Mouse (Mus musculus): ENCODE measurements around the gene Cym. TPM values are rescaled to one million over a fixed set of nuclear protein-coding genes. Genes with fewer than 3 reads are reported as not detected.
A peak's percentile ranks its signal among the peaks of the same experiment; 100 is the strongest.

Gene Cym
- total RNA-seq (2015; ENCODE audit: low replicate concordance): not detected in 2 replicates
- not detected in 2 replicates for total RNA-seq (2017; ENCODE audit: low replicate concordance)

GRCm38 (mm10) chr3:107221608-107222007, at the start of gene Cym:
Gene Cym (minus strand): TSS chr3:107221732.
- no peak for ATAC-seq (replicated peaks; ENCODE audit: low FRiP score, poor library complexity, severe bottlenecking)

DNA sequence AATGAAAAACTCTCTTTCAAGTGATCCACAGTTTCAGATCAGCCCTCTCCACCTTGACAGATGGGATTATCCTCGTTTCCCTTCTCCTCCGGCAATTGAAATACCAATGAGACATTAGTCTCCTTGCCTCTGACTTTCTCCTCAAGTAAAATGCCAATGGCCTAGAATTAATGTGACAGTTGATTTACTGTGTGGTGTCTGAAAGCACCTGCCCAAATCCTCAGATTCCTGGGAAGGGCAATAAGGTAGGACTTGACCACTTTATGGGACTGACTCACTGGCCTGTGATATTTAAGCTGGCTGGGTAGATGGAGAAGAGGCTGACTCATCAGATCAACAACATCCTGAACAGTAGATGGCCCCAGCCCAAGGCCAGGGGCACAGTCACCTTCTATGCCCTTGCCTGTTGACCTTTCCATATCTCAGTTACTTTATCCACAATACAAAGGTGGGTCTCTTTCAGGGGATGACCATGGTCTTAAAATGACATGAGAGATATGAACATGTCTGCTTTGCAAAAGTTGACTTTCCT, 45.3 kb upstream of the Cym start:
- ATAC-seq (replicated peaks; ENCODE audit: low FRiP score, poor library complexity, severe bottlenecking): no peak

DNA sequence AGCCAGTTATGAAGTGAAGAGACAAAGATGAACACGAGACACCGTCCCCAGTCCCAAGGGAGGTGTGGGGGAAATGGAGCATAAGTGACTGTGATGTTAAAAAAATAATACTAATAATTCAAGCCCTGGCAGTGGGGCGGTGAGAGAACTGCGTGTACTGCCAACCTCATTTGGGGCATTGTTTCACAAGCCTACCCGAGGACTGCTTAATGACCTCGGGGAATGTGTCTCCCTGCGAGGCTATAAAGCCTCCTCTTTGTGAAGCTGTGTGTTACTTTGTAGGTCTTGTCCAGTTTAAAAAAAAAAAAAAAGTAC, 40.3 kb upstream of the Cym start:
- no peak for ATAC-seq (replicated peaks; ENCODE audit: low FRiP score, poor library complexity, severe bottlenecking)

- ATAC-seq (replicated peaks; ENCODE audit: low FRiP score, poor library complexity, severe bottlenecking): no peak
Measured at GRCm38 (mm10) chr3:107260956-107261850, 39.7 kb upstream of the Cym start.

GRCm38 (mm10) chr3:107257924-107258323, 36.4 kb upstream of the Cym start:
- no peak for ATAC-seq (replicated peaks; ENCODE audit: low FRiP score, poor library complexity, severe bottlenecking)

DNA sequence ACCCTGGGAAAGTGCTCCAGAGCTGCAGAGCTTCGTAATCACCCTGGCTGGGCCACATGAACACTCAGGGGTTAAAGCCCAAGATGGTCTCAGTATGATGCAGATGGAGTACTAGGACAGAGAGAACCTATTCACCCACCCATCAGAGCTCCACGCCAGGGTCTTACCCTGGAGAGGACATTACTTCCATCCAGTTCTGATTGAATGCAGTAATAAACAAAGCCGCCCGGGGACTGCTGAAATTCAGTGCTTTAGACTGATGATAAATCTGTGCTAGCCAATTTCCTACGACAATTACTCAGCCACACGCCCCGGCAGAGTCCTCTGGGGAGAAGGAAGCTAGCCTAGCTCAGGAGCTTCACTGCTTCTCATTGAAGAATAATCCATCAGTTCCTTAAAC, 35.2 kb upstream of the Cym start:
- no peak for ATAC-seq (replicated peaks; ENCODE audit: low FRiP score, poor library complexity, severe bottlenecking)

DNA sequence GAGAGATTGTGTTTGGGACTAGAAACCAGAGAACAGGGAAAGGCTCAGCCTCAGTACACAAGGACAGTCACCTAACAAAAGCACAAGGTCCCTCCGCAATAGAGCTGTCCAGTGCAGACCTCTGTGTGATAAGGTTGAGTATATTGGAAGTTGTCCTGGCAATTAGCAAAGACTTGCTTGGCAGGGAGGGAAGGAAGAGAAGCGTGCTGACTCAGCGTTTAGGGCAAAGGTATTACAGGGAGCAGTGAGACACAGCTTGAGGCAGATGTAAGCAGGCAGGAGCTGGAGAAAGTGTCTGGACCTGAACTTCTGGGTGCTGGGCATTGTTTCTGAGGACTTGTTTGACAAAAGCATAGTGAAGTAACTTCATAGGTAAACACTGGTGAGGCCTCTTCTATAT, 34.5 kb upstream of the Cym start:
- 0 out of 2 replicates have a peak, but pooled peaks have one; percentile 30 for ATAC-seq (replicated peaks; ENCODE audit: low FRiP score, poor library complexity, severe bottlenecking)

- no peak for ATAC-seq (replicated peaks; ENCODE audit: low FRiP score, poor library complexity, severe bottlenecking)
Measured at GRCm38 (mm10) chr3:107253925-107254324, 32.4 kb upstream of the Cym start.

DNA sequence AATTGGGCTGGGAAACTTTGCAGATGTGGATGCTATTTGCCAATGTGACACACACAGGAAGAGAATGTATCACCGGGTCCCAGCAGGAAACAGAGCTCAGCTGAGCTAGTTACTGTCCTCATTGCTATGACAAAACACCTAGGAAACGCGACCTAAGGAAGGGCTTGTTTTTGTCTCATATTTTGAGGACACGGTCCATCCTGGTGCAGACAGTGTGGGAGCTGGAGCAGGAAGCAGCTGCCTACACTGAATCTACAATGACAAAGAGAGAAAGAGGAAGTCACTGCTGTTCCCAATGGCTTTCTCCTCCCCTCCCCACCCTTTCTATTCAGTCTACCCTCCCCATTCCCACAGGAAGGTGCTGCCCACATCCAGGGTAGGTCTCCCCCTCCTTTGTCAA, 30.5 kb upstream of the Cym start:
- ATAC-seq (replicated peaks; ENCODE audit: low FRiP score, poor library complexity, severe bottlenecking): no peak

- ATAC-seq (replicated peaks; ENCODE audit: low FRiP score, poor library complexity, severe bottlenecking): no peak
Measured at GRCm38 (mm10) chr3:107250320-107250719, 28.8 kb upstream of the Cym start.

DNA sequence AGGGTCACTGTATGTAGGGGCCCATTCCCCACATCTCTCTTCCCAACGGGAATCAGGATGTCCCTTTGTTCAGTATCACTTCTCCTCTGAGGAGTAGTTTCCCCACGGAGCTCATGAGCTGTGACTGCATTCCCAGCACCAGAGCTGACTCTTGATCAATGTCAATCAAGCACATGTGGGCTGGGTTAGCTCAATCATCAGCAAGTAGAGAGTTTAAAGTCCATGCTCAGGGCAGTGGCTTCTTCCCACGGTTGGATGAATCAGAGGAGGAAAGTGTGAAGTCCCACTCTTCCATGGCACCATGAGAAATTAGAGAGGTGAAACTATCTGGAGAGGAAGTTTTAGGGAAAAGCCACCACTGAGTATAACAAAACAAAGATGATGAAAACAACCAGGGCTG, 27.5 kb upstream of the Cym start:
- ATAC-seq (replicated peaks; ENCODE audit: low FRiP score, poor library complexity, severe bottlenecking): no peak

- no peak for ATAC-seq (replicated peaks; ENCODE audit: low FRiP score, poor library complexity, severe bottlenecking)
Measured at GRCm38 (mm10) chr3:107246876-107247275, 25.3 kb upstream of the Cym start.

GRCm38 (mm10) chr3:107241389-107242094, 20.0 kb upstream of the Cym start:
- no peak for ATAC-seq (replicated peaks; ENCODE audit: low FRiP score, poor library complexity, severe bottlenecking)

DNA sequence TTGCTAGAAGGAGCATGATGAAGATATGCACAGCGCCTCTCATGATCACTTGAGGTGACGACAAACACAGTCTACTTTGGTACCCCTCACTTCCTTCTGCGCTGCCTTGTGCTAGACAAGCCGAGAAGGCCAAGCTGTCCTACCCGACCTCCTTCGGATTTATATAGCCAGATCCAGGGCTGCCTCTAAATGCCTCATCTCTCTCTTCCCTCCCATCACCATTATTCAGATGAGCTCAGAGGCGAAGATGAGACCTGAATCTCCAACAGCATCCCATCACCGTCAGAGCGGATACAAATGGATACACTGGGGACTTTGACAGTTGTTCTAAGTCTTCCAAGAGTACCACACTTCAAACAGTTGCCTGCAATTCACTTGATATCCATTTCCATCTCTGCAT, 18.1 kb upstream of the Cym start, which contains the start of gene Prok1:
Prok1 (minus strand) TSS at position 101 of the 400 bp plus-strand sequence.
- no peak for ATAC-seq (replicated peaks; ENCODE audit: low FRiP score, poor library complexity, severe bottlenecking)

- no peak for ATAC-seq (replicated peaks; ENCODE audit: low FRiP score, poor library complexity, severe bottlenecking)
Measured at GRCm38 (mm10) chr3:107238471-107238980, 17.0 kb upstream of the Cym start.

- ATAC-seq (replicated peaks; ENCODE audit: low FRiP score, poor library complexity, severe bottlenecking): no peak
Measured at GRCm38 (mm10) chr3:107238051-107238450, 16.5 kb upstream of the Cym start.

GRCm38 (mm10) chr3:107233945-107234344, 12.4 kb upstream of the Cym start:
- ATAC-seq (replicated peaks; ENCODE audit: low FRiP score, poor library complexity, severe bottlenecking): no peak

DNA sequence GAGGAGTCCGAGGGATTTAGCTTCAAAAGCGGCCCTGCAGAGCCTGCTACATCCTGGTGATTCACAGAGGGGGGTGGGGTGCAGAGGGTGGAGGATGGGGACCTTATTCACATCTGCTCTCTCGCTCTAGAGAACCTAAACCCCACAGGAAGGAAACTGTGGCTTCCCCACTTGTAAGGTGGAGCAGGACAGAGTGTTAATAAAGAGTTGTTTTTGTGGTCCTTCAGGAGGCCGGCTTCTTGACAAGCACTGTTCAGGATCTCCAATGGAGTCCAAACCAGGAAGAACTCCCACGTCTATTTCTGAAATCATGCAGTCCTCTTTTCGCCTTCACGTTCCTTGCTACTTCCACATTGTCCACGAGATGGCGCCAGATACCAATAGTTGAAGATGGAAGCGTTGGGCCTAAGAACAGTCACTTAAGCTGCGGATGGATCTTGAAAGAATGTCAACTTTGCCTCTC, 11.8 kb upstream of the Cym start:
- no peak for ATAC-seq (replicated peaks; ENCODE audit: low FRiP score, poor library complexity, severe bottlenecking)

DNA sequence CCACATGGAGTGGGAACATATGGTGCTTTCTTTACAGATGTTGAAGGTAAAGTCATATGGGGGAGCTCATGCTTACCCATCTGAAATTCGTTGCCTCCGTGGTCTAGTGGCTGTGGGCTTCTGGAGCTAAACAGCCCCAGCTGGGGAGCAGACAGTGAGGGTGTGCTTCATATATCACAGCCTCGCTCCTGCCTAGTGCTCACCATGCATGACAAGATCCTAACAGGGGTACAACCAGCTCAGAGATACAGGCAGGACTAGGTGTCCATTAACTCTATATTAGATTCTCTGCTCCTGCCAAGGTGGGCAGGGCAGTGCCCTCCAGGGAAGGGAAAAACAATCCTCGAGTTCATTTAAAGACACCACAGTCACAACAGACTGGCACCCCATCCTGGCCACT, 9.7 kb upstream of the Cym start:
- ATAC-seq (replicated peaks; ENCODE audit: low FRiP score, poor library complexity, severe bottlenecking): no peak

- no peak for ATAC-seq (replicated peaks; ENCODE audit: low FRiP score, poor library complexity, severe bottlenecking)
Measured at GRCm38 (mm10) chr3:107230527-107230926, 9.0 kb upstream of the Cym start, which contains the start of gene A630076J17Rik. Gene A630076J17Rik (plus strand): TSS chr3:107230614.
